Mouse (Mus musculus) limb, embryonic 11.5 days (tissue): ENCODE results near the gene Cd5. TPM values are rescaled to one million over a fixed set of nuclear protein-coding genes. Genes with fewer than 3 reads are reported as not detected.

Experiments
- ATAC-seq: fragments of 200-750 bp; cut with Nextera tagmentation; 2 replicates; pipeline ENCODE4 v1.8.0; 2017; ENCODE audit warnings: low read depth; ENCODE audit not compliant: insufficient number of reproducible peaks, low FRiP score, low TSS enrichment
- DNase-seq: peaks from one replicate; pipeline ENCODE4 v3.0.0-alpha.2; 2015; ENCODE audit warnings: low spot score
- H3K27ac ChIP-seq: fragments of 300-500 bp; sonication (generic); replicated peaks from 2 replicates; pipeline ENCODE4 v1.5.1; 2014; ENCODE audit warnings: low read depth, mild to moderate bottlenecking, low read length
- H3K27me3 ChIP-seq: fragments of 300-500 bp; sonication (generic); 2 replicates; pipeline ENCODE4 v1.6.1; 2014; ENCODE audit warnings: mild to moderate bottlenecking, low read length, mixed read lengths; ENCODE audit not compliant: control insufficient read depth, insufficient read depth
- H3K36me3 ChIP-seq: fragments of 300-500 bp; sonication (generic); 2 replicates; pipeline ENCODE4 v1.6.1; 2014; ENCODE audit warnings: mild to moderate bottlenecking, low read length, moderate library complexity, mixed read lengths; ENCODE audit not compliant: control insufficient read depth, insufficient read depth
- H3K4me1 ChIP-seq: fragments of 300-500 bp; sonication (generic); 2 replicates; pipeline ENCODE4 v1.6.1; 2014; ENCODE audit warnings: low read length, mixed read lengths; ENCODE audit not compliant: control insufficient read depth, insufficient read depth
- H3K4me2 ChIP-seq: fragments of 300-500 bp; sonication (generic); 2 replicates; pipeline ENCODE4 v1.6.1; 2014; ENCODE audit warnings: low read depth, mild to moderate bottlenecking, moderate library complexity; ENCODE audit not compliant: severe bottlenecking
- H3K4me3 ChIP-seq: fragments of 300-500 bp; sonication (generic); 2 replicates; pipeline ENCODE4 v1.5.1; 2014; ENCODE audit warnings: low read depth, low read length
- H3K9ac ChIP-seq: fragments of 300-500 bp; sonication (generic); 2 replicates; pipeline ENCODE4 v1.6.1; 2014; ENCODE audit warnings: mild to moderate bottlenecking, low read length
- H3K9me3 ChIP-seq: fragments of 300-500 bp; sonication (generic); 2 replicates; pipeline ENCODE4 v1.6.1; 2016; ENCODE audit warnings: low read length; ENCODE audit not compliant: control insufficient read depth
- WGBS: fragments of 180-500 bp; shearing (Covaris S2); extraction: QIAGEN DNeasy Blood & Tissue Kit; methylation state at CpG from one replicate; pipeline ENCODE4 v1.1.7; 2014; 5-methylcytosine and 5-hydroxymethylcytosine counted together
- polyA plus RNA-seq: library from polyadenylated mRNA; unstranded; fragments of >200 nt; fragmentation: Nextera tagmentation; extraction: Ambion mirVana; gene quantifications from 2 replicates; pipeline ENCODE4 v1.2.1, GENCODE M21; 2014

Gene Cd5
- polyA plus RNA-seq, 1 experiment from 2014 or later = not detected

DNA sequence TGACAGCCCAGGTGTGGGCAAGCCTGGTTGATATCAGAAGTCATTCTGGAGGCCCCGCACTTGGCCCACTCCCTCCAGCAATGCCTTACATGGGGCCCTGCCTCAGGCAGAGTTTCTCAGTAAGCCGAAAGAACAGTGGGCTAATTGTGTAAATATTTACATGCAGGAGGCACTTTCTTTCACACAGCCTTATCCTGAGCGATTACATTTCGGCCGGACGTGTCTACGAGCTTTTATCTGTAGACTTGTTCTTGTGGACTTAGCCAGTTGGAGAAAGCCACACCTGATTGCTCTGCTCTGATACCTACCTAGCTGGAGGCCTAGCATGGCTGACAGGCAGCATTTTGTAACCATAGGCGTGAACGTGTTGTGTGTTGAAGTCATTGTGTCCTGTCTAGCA, 39.0 kb downstream of the Cd5 start:
- no peaks in the 10 kb centered on the region for H3K36me3 ChIP-seq
- H3K4me2 ChIP-seq = no peak overlapping the region
- no peak overlapping the region for H3K9ac ChIP-seq
- H3K4me3 ChIP-seq = no peak overlapping the region
- DNase-seq = no peak
- H3K27me3 ChIP-seq = no peaks in the 10 kb centered on the region
- 0 out of 2 replicates have a peak, but pooled peaks cover 7% of the 10 kb centered on the region for H3K4me1 ChIP-seq
- no peak for ATAC-seq
- no peak overlapping the region for H3K27ac ChIP-seq
- 62% methylated on average over 9 of the region's 9 CpGs for WGBS
- no peaks in the 10 kb centered on the region for H3K9me3 ChIP-seq

DNA sequence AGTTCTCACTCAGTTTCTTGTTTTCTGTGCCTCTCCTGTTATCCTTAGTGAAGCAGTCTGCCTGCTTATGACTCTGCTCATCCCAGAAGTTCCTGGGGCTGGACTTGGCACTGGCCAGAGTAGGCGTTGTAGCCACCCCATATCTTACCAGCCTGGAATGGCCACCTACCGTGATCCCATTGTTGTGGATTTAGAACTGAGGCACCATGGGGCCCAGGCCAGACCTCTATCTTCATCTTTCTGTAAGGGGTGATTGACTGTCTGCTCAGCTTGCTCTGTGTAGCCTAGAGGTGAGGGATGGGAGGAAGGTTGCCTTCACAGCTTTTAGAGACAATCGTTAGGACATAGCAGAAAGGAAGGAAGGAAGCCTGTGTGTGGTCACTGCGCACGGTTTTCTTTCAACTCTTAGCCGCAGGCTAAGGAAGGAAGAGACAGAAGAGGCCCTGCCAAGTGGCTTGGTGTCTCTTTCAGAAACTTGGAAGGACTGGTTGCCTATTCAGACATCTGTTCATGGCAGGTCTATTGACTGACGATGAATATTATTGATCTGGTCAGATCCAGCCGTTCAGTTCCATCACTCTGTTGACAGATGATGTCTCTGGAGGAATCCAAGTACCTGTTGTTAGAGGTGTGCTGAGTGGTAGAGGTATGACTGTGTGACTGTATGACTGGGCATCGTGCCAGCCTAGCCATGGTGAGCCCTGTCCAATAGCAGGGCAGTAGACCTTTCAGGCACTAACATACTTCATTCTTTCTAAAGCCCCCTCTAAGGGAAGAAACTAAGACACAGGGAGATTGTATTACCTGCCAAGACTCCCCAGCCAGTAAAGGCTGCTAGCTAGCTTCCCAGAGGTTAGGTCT, 40.4 kb downstream of the Cd5 start:
- Histone ChIP-seq H3K27ac (no peak overlapping the region), H3K4me3 (no peak overlapping the region), H3K4me2 (no peak overlapping the region), H3K4me1 (0 out of 2 replicates have a peak, but pooled peaks cover 7% of the 10 kb centered on the region), H3K9me3 (no peaks in the 10 kb centered on the region), H3K27me3 (no peaks in the 10 kb centered on the region), H3K9ac (no peak overlapping the region), H3K36me3 (no peaks in the 10 kb centered on the region)
- 82% methylated on average over 9 of the region's 9 CpGs for WGBS
- no peak for ATAC-seq
- no peak for DNase-seq

GRCm38 (mm10) chr19:10695801-10696200, 43.0 kb downstream of the Cd5 start:
- no peak overlapping the region for H3K4me3 ChIP-seq
- 0 out of 2 replicates have a peak, but pooled peaks cover 4% of the 10 kb centered on the region for H3K4me1 ChIP-seq
- H3K9me3 ChIP-seq = no peaks in the 10 kb centered on the region
- DNase-seq (no peak), ATAC-seq (no peak)
- H3K36me3 ChIP-seq = no peaks in the 10 kb centered on the region
- WGBS = 75% methylated on average over 7 of the region's 7 CpGs
- no peak overlapping the region for H3K9ac ChIP-seq
- H3K4me2 ChIP-seq = no peak overlapping the region
- H3K27ac ChIP-seq = no peak overlapping the region
- H3K27me3 ChIP-seq = no peaks in the 10 kb centered on the region

GRCm38 (mm10) chr19:10693926-10694682, 44.7 kb downstream of the Cd5 start:
- Histone ChIP-seq H3K36me3 (no peaks in the 10 kb centered on the region), H3K4me2 (no peak overlapping the region), H3K27me3 (no peaks in the 10 kb centered on the region), H3K9me3 (no peaks in the 10 kb centered on the region), H3K9ac (no peak overlapping the region), H3K4me1 (peaks cover 3% of the 10 kb centered on the region; the same call in 1 of the 2 replicates), H3K4me3 (no peak overlapping the region), H3K27ac (no peak overlapping the region)
- 90% methylated on average over 10 of the region's 10 CpGs for WGBS
- ATAC-seq (no peak), DNase-seq (no peak)

- Histone ChIP-seq H3K27me3 (no peaks in the 10 kb centered on the region), H3K9me3 (no peaks in the 10 kb centered on the region), H3K4me3 (no peak overlapping the region), H3K4me2 (no peak overlapping the region), H3K4me1 (peaks cover 10% of the 10 kb centered on the region; the same call in 1 of the 2 replicates), H3K27ac (no peak overlapping the region), H3K9ac (no peak overlapping the region), H3K36me3 (no peaks in the 10 kb centered on the region)
- no peak for ATAC-seq
- no peak for DNase-seq
- 89% methylated on average over 4 of the region's 4 CpGs for WGBS
Measured at GRCm38 (mm10) chr19:10692361-10692760, 46.4 kb downstream of the Cd5 start.

- 75% methylated on average over 3 of the region's 3 CpGs for WGBS
- H3K36me3 ChIP-seq = no peaks in the 10 kb centered on the region
- DNase-seq = no peak
Measured at GRCm38 (mm10) chr19:10691660-10692059, 47.1 kb downstream of the Cd5 start.

GRCm38 (mm10) chr19:10691121-10691520, 47.7 kb downstream of the Cd5 start:
- ATAC-seq (no peak), DNase-seq (no peak)
- H3K9ac ChIP-seq = no peak overlapping the region
- peaks cover 10% of the 10 kb centered on the region; the same call in 1 of the 2 replicates for H3K4me1 ChIP-seq
- H3K36me3 ChIP-seq = no peaks in the 10 kb centered on the region
- no peak overlapping the region for H3K27ac ChIP-seq
- H3K4me3 ChIP-seq = no peak overlapping the region
- no peak overlapping the region for H3K4me2 ChIP-seq
- H3K9me3 ChIP-seq = no peaks in the 10 kb centered on the region
- H3K27me3 ChIP-seq = no peaks in the 10 kb centered on the region
- WGBS = 86% methylated on average over 4 of the region's 4 CpGs

More at GRCm38 (mm10) chr19:10691660-10692059, 47.1 kb downstream of the Cd5 start:
- Histone ChIP-seq H3K4me2 (no peak overlapping the region), H3K27me3 (no peaks in the 10 kb centered on the region), H3K9me3 (no peaks in the 10 kb centered on the region), H3K4me1 (peaks cover 10% of the 10 kb centered on the region; the same call in 1 of the 2 replicates), H3K9ac (peak overlapping the region; percentile 9; the same call in 1 of the 2 replicates), H3K27ac (no peak overlapping the region), H3K4me3 (no peak overlapping the region)
- no peak for ATAC-seq

- DNase-seq = no peak
- Histone ChIP-seq H3K4me2 (no peak overlapping the region), H3K9me3 (no peaks in the 10 kb centered on the region), H3K36me3 (no peaks in the 10 kb centered on the region), H3K27me3 (no peaks in the 10 kb centered on the region), H3K4me1 (peaks cover 10% of the 10 kb centered on the region; the same call in 1 of the 2 replicates), H3K27ac (no peak overlapping the region), H3K4me3 (no peak overlapping the region), H3K9ac (no peak overlapping the region)
- ATAC-seq = no peak
- 81% methylated on average over 3 of the region's 3 CpGs for WGBS
Measured at GRCm38 (mm10) chr19:10690336-10690735, 48.5 kb downstream of the Cd5 start.
